Comparison of ENCODE assay signal across 28 mouse cellular contexts in the genomic region with DNA sequence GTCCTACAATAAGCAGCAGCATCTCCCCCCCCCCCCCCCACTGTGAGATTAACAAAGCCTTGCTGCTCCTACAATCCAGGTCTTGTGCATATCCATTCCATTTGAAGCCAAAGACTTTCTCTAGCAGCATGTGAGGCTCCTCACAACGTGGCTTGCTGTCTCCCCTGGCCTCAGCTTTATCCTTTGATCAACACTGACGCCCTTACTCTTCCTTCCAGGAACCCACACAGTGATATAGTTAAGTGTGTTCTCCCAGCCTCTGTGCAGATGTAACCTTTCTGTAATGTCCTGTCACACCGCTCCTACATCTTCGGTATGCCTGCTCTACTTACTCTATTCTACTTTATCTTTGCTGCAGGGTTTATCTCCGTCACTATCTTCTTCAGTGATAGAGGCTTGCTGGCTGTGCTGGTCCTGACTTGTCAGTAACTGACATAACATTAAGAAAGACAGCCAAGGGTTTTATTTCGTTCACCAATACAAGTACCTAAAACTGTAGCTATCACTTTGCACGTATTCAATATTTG. TPM values are rescaled to one million over a fixed set of nuclear protein-coding genes. Genes with fewer than 3 reads are reported as not detected.
"Had no signal": no experiment of that assay in that cellular context is flagged by ENCODE, and none has a peak within 500 bp of the region (broad histone marks: within the 10 kb centered on the region; RNA-seq: fewer than 3 reads in every experiment).

No protein-coding gene starts in this region.

- DNase-seq: kidney, adult 2 months; kidney, postnatal 36 days; left cerebral cortex, postnatal 4 days; lung, adult 18-20 months; lung, postnatal 10 days; lung, postnatal 36 days; thymus, postnatal 25 days had no signal

- H3K36me3 ChIP-seq: limb, embryonic 12.5 days; limb, embryonic 15.5 days; lung, embryonic 15.5 days; midbrain, embryonic 10.5 days; midbrain, embryonic 13.5 days; neural tube, embryonic 13.5 days had no signal

- H3K9ac ChIP-seq: limb, embryonic 12.5 days; limb, embryonic 15.5 days; lung, embryonic 15.5 days; midbrain, embryonic 13.5 days; neural tube, embryonic 13.5 days had no signal

- H3K4me3 ChIP-seq: limb, embryonic 12.5 days; limb, embryonic 15.5 days; lung, embryonic 15.5 days; megakaryocyte, embryonic 14.5 days; midbrain, embryonic 10.5 days; midbrain, embryonic 13.5 days; myocyte; neural tube, embryonic 13.5 days had no signal

- H3K27ac ChIP-seq: kidney, postnatal 0 days; limb, embryonic 12.5 days; limb, embryonic 15.5 days; lung, embryonic 15.5 days; midbrain, embryonic 10.5 days; midbrain, embryonic 13.5 days; neural tube, embryonic 13.5 days had no signal

- ATAC-seq: intestine, postnatal 0 days; midbrain, embryonic 13.5 days; midbrain, embryonic 16.5 days had no signal

- H3K9me3 ChIP-seq: limb, embryonic 12.5 days; limb, embryonic 15.5 days; lung, embryonic 15.5 days; megakaryocyte, embryonic 14.5 days; midbrain, embryonic 10.5 days; midbrain, embryonic 13.5 days; neural tube, embryonic 13.5 days had no signal

- H3K4me1 ChIP-seq: midbrain, embryonic 13.5 days; neural tube, embryonic 13.5 days had no signal

- H3K4me2 ChIP-seq: limb, embryonic 12.5 days; limb, embryonic 15.5 days; lung, embryonic 15.5 days; midbrain, embryonic 13.5 days; neural tube, embryonic 13.5 days had no signal

- H3K27me3 ChIP-seq: limb, embryonic 15.5 days; lung, embryonic 15.5 days; midbrain, embryonic 13.5 days; neural tube, embryonic 13.5 days had no signal

RNA-seq across cellular contexts. Expression of gene Asb17, which starts 3.3 kb away (rescaled TPM):
- total RNA-seq: layer of hippocampus, adult 18-20 months; layer of hippocampus, postnatal 14 days; left cerebral cortex, adult 8-10 months; left cerebral cortex, postnatal 14 days; left cerebral cortex, postnatal 4 days; monocyte, adult 5-6 weeks; neutrophil, adult 5-6 weeks had no signal
- polyA plus RNA-seq: intestine, postnatal 0 days; kidney, embryonic 14.5 days; kidney, postnatal 0 days; midbrain, embryonic 13.5 days; myocyte; small intestine, adult 2 months; thymus, postnatal 0 days had no signal

RNA-seq across cellular contexts. Expression of gene Msh4, which starts 58.7 kb away (rescaled TPM):
- total RNA-seq: monocyte, adult 5-6 weeks had no signal
- polyA plus RNA-seq: stomach, embryonic 16.5 days had no signal
